Mouse (Mus musculus) midbrain, embryonic 15.5 days (tissue): ENCODE measurements around the gene Ager. TPM values are rescaled to one million over a fixed set of nuclear protein-coding genes. Genes with fewer than 3 reads are reported as not detected.

Experiments
- ATAC-seq: fragments of 200-750 bp; cut with Nextera tagmentation; replicated peaks from 2 replicates; pipeline ENCODE4 v1.8.0; 2017; ENCODE audit warnings: moderate TSS enrichment
- H3K27ac ChIP-seq: fragments of 300-500 bp; sonication (generic); 2 replicates; pipeline ENCODE4 v1.5.1; 2015; ENCODE audit warnings: mild to moderate bottlenecking, inconsistent platforms
- H3K27me3 ChIP-seq: fragments of 300-500 bp; sonication (generic); replicated peaks from 2 replicates; pipeline ENCODE4 v1.6.1; 2015; ENCODE audit warnings: inconsistent platforms
- H3K36me3 ChIP-seq: fragments of 300-500 bp; sonication (generic); replicated peaks from 2 replicates; pipeline ENCODE4 v1.6.1; 2015; ENCODE audit warnings: inconsistent platforms
- H3K4me1 ChIP-seq: fragments of 300-500 bp; sonication (generic); 2 replicates; pipeline ENCODE4 v1.6.1; 2015; ENCODE audit warnings: inconsistent platforms
- H3K4me2 ChIP-seq: fragments of 300-500 bp; sonication (generic); 2 replicates; pipeline ENCODE4 v1.6.1; 2015; ENCODE audit warnings: inconsistent platforms, mild to moderate bottlenecking, moderate library complexity
- H3K4me3 ChIP-seq: fragments of 300-500 bp; sonication (generic); 2 replicates; pipeline ENCODE4 v1.5.1; 2015; ENCODE audit warnings: mild to moderate bottlenecking, inconsistent platforms
- H3K9ac ChIP-seq: fragments of 300-500 bp; sonication (generic); 2 replicates; pipeline ENCODE4 v1.6.1; 2015; ENCODE audit warnings: mild to moderate bottlenecking, inconsistent platforms
- H3K9me3 ChIP-seq: fragments of 300-500 bp; sonication (generic); 2 replicates; pipeline ENCODE4 v1.6.1; 2016; ENCODE audit warnings: inconsistent platforms
- WGBS: fragments of 180-500 bp; shearing (Covaris S2); methylation state at CpG from one replicate; pipeline ENCODE4 v1.1.7; 2015; ENCODE audit warnings: mixed read lengths; 5-methylcytosine and 5-hydroxymethylcytosine counted together
- polyA plus RNA-seq: library from polyadenylated mRNA; unstranded; fragments of >200 nt; fragmentation: Nextera tagmentation; extraction: Ambion mirVana; gene quantifications from 2 replicates; pipeline ENCODE4 v1.2.1, GENCODE M21; 2015

Ager gene
- polyA plus RNA-seq, 1 experiment from 2014 or later, result 1.8 TPM

- Histone ChIP-seq H3K27me3 (no peaks in the 10 kb centered on the region), H3K9me3 (no peaks in the 10 kb centered on the region), H3K9ac (no peak overlapping the region), H3K36me3 (peaks cover 36% of the 10 kb centered on the region), H3K4me2 (no peak overlapping the region), H3K27ac (no peak overlapping the region), H3K4me1 (peaks cover 9% of the 10 kb centered on the region), H3K4me3 (no peak overlapping the region)
- no peak for ATAC-seq
- WGBS, result 84% methylated on average over 11 of the region's 11 CpGs
Measured at GRCm38 (mm10) chr17:34613054-34613645, 15.5 kb downstream of the Ager start.

- H3K36me3 ChIP-seq, result peaks cover 36% of the 10 kb centered on the region
- no peak for ATAC-seq
Measured at GRCm38 (mm10) chr17:34613830-34614229, 16.2 kb downstream of the Ager start.

GRCm38 (mm10) chr17:34615871-34616270 lies 18.2 kb downstream of the Ager start, which contains the start of gene Egfl8:
Egfl8 (minus strand) TSS chr17:34615971.
- Histone ChIP-seq H3K9me3 (no peaks in the 10 kb centered on the region), H3K4me3 (no peak within 1 kb of the TSS), H3K4me1 (no peaks in the 10 kb centered on the region), H3K27me3 (no peaks in the 10 kb centered on the region), H3K4me2 (no peak within 1 kb of the TSS), H3K36me3 (peaks cover 38% of the 10 kb centered on the region), H3K9ac (no peak within 1 kb of the TSS), H3K27ac (peak within 1 kb of the TSS; percentile 14; the same call in 1 of the 2 replicates)
- no peak for ATAC-seq
- WGBS, result 58% methylated on average over 6 of the region's 6 CpGs

More at GRCm38 (mm10) chr17:34613830-34614229, 16.2 kb downstream of the Ager start:
- Histone ChIP-seq H3K4me3 (no peak overlapping the region), H3K27ac (no peak overlapping the region), H3K4me1 (peaks cover 3% of the 10 kb centered on the region), H3K27me3 (no peaks in the 10 kb centered on the region), H3K4me2 (no peak overlapping the region), H3K9me3 (no peaks in the 10 kb centered on the region), H3K9ac (no peak overlapping the region)
- 88% methylated on average over 10 of the region's 10 CpGs for WGBS

GRCm38 (mm10) chr17:34618999-34619398 lies 21.3 kb downstream of the Ager start:
- Histone ChIP-seq H3K9ac (no peak overlapping the region), H3K27ac (no peak overlapping the region), H3K27me3 (no peaks in the 10 kb centered on the region), H3K9me3 (no peaks in the 10 kb centered on the region), H3K4me1 (no peaks in the 10 kb centered on the region), H3K4me2 (no peak overlapping the region), H3K36me3 (peaks cover 23% of the 10 kb centered on the region), H3K4me3 (no peak overlapping the region)
- WGBS, result 14% methylated on average over 6 of the region's 6 CpGs
- ATAC-seq, result no peak

GRCm38 (mm10) chr17:34621006-34621405 lies 23.3 kb downstream of the Ager start:
- no peak overlapping the region for H3K27ac ChIP-seq
- no peak overlapping the region for H3K9ac ChIP-seq
- peaks cover 15% of the 10 kb centered on the region; the same call in 1 of the 2 replicates for H3K36me3 ChIP-seq
- no peaks in the 10 kb centered on the region for H3K27me3 ChIP-seq
- H3K4me3 ChIP-seq, result no peak overlapping the region
- ATAC-seq, result no peak
- H3K4me2 ChIP-seq, result no peak overlapping the region
- peaks cover 6% of the 10 kb centered on the region for H3K4me1 ChIP-seq
- WGBS, result 94% methylated on average over 8 of the region's 8 CpGs
- no peaks in the 10 kb centered on the region for H3K9me3 ChIP-seq

GRCm38 (mm10) chr17:34623161-34623560 lies 25.5 kb downstream of the Ager start:
- Histone ChIP-seq H3K4me2 (no peak overlapping the region), H3K9me3 (no peaks in the 10 kb centered on the region), H3K36me3 (0 out of 2 replicates have a peak, but pooled peaks cover 12% of the 10 kb centered on the region), H3K27me3 (no peaks in the 10 kb centered on the region), H3K27ac (no peak overlapping the region), H3K4me3 (no peak overlapping the region), H3K9ac (no peak overlapping the region), H3K4me1 (peaks cover 17% of the 10 kb centered on the region)
- 88% methylated on average over 9 of the region's 9 CpGs for WGBS
- no peak for ATAC-seq

- WGBS, result 95% methylated on average over 3 of the region's 3 CpGs
- Histone ChIP-seq H3K27ac (no peak overlapping the region), H3K9me3 (no peaks in the 10 kb centered on the region), H3K27me3 (no peaks in the 10 kb centered on the region), H3K4me2 (no peak overlapping the region), H3K4me1 (peaks cover 34% of the 10 kb centered on the region), H3K9ac (no peak overlapping the region), H3K36me3 (0 out of 2 replicates have a peak, but pooled peaks cover 9% of the 10 kb centered on the region), H3K4me3 (no peak overlapping the region)
- no peak for ATAC-seq
Measured at GRCm38 (mm10) chr17:34624981-34625380, 27.3 kb downstream of the Ager start.

- H3K9me3 ChIP-seq, result no peaks in the 10 kb centered on the region
- peak overlapping the region; percentile 95 for H3K27ac ChIP-seq
- peak overlapping the region; percentile 63 for H3K9ac ChIP-seq
- 50% methylated on average over 16 of the region's 16 CpGs for WGBS
- ATAC-seq, result no peak
- peak overlapping the region; percentile 89 for H3K4me2 ChIP-seq
- H3K27me3 ChIP-seq, result no peaks in the 10 kb centered on the region; the same call in 1 of the 2 replicates
- 0 out of 2 replicates have a peak, but pooled peaks cover 9% of the 10 kb centered on the region for H3K36me3 ChIP-seq
- H3K4me1 ChIP-seq, result peaks cover 47% of the 10 kb centered on the region
- H3K4me3 ChIP-seq, result peak overlapping the region; percentile 71
Measured at GRCm38 (mm10) chr17:34626062-34626772, 28.6 kb downstream of the Ager start.

- Histone ChIP-seq H3K36me3 (0 out of 2 replicates have a peak, but pooled peaks cover 9% of the 10 kb centered on the region), H3K9me3 (no peaks in the 10 kb centered on the region), H3K4me1 (peaks cover 52% of the 10 kb centered on the region), H3K27ac (peak overlapping the region; percentile 95), H3K4me2 (peak overlapping the region; percentile 89), H3K4me3 (peak overlapping the region; percentile 71), H3K27me3 (no peaks in the 10 kb centered on the region; the same call in 1 of the 2 replicates), H3K9ac (peak overlapping the region; percentile 63)
- ATAC-seq, result peak; percentile 35
- WGBS, result under 1% methylated on average over 18 of the region's 18 CpGs
Measured at GRCm38 (mm10) chr17:34626773-34627092, 29.1 kb downstream of the Ager start.

GRCm38 (mm10) chr17:34627093-34627942 lies 29.7 kb downstream of the Ager start:
- ATAC-seq, result peak; percentile 74
- Histone ChIP-seq H3K4me1 (peaks cover 58% of the 10 kb centered on the region), H3K27ac (peak overlapping the region; percentile 95), H3K4me2 (peak overlapping the region; percentile 89), H3K4me3 (peak overlapping the region; percentile 71), H3K9ac (peak overlapping the region; percentile 63), H3K36me3 (0 out of 2 replicates have a peak, but pooled peaks cover 9% of the 10 kb centered on the region), H3K27me3 (no peaks in the 10 kb centered on the region; the same call in 1 of the 2 replicates), H3K9me3 (no peaks in the 10 kb centered on the region)
- under 1% methylated on average over 43 of the region's 45 CpGs for WGBS

- Histone ChIP-seq H3K9ac (peak within 1 kb of the TSS; percentile 63), H3K4me2 (peak within 1 kb of the TSS; percentile 89), H3K9me3 (no peaks in the 10 kb centered on the region), H3K27ac (peak within 1 kb of the TSS; percentile 95), H3K27me3 (no peaks in the 10 kb centered on the region; the same call in 1 of the 2 replicates), H3K36me3 (0 out of 2 replicates have a peak, but pooled peaks cover 5% of the 10 kb centered on the region), H3K4me3 (peak within 1 kb of the TSS; percentile 71), H3K4me1 (peaks cover 58% of the 10 kb centered on the region)
- 3% methylated on average over 29 of the region's 29 CpGs for whole genome bisulfite sequencing
- ATAC-seq, result peak; percentile 9; the same call in 1 of the 2 replicates
Measured at GRCm38 (mm10) chr17:34627943-34628643, 30.4 kb downstream of the Ager start, which contains the start of gene Ppt2. Ppt2 (minus strand) TSS chr17:34628510.
